Mouse (Mus musculus) midbrain, postnatal 0 days (tissue): ENCODE measurements at regions not wholly inside any gene's neighbourhood (a gene's known extent, or its start where the extent isn't known, plus 50 kb on each side); places are given as distances from the start of the nearest gene placed in this dataset.

Source experiments
- ATAC-seq: fragments of 200-750 bp; cut with Nextera tagmentation; 2 replicates; pipeline ENCODE4 v1.8.0; 2017; ENCODE audit warnings: moderate number of reproducible peaks, mild to moderate bottlenecking, moderate TSS enrichment, moderate library complexity; ENCODE audit not compliant: low FRiP score
- DNase-seq: peaks from one replicate; pipeline ENCODE4 v3.0.0-alpha.2; 2015; ENCODE audit warnings: low spot score
- H3K27ac ChIP-seq: fragments of 300-500 bp; sonication (generic); 2 replicates; pipeline ENCODE4 v1.5.1; 2014; ENCODE audit warnings: low read depth, mild to moderate bottlenecking, low read length, mixed read lengths
- H3K27me3 ChIP-seq: fragments of 300-500 bp; sonication (generic); 2 replicates; pipeline ENCODE4 v1.6.1; 2014; ENCODE audit warnings: low read length, control low read depth, mixed read lengths; ENCODE audit not compliant: insufficient read depth
- H3K36me3 ChIP-seq: fragments of 300-500 bp; sonication (generic); 2 replicates; pipeline ENCODE4 v1.6.1; 2014; ENCODE audit warnings: low read length, control low read depth, mixed read lengths; ENCODE audit not compliant: insufficient read depth
- H3K4me1 ChIP-seq: fragments of 300-500 bp; sonication (generic); 2 replicates; pipeline ENCODE4 v1.6.1; 2014; ENCODE audit warnings: mild to moderate bottlenecking, control low read depth, antibody characterized with exemption, low read length, mixed read lengths; ENCODE audit not compliant: insufficient read depth
- H3K4me2 ChIP-seq: fragments of 300-500 bp; sonication (generic); 2 replicates; pipeline ENCODE4 v1.6.1; 2014; ENCODE audit warnings: low read depth, mild to moderate bottlenecking, low read length, mixed read lengths; ENCODE audit not compliant: poor library complexity, severe bottlenecking
- H3K4me3 ChIP-seq: fragments of 300-500 bp; sonication (generic); 2 replicates; pipeline ENCODE4 v1.5.1; 2014; ENCODE audit warnings: low read depth, mild to moderate bottlenecking, low read length, moderate library complexity
- H3K9ac ChIP-seq: fragments of 300-500 bp; sonication (generic); replicated peaks from 2 replicates; pipeline ENCODE4 v1.6.1; 2014; ENCODE audit warnings: mild to moderate bottlenecking, low read length, moderate library complexity, mixed read lengths; ENCODE audit not compliant: poor library complexity, severe bottlenecking
- H3K9me3 ChIP-seq: fragments of 300-500 bp; sonication (generic); 2 replicates; pipeline ENCODE4 v1.6.1; 2016; ENCODE audit warnings: low read length, control low read depth
- CTCF ChIP-seq: IDR thresholded peaks from 2 replicates; pipeline ENCODE4 v1.5.1; 2016; ENCODE audit warnings: antibody characterized with exemption, mild to moderate bottlenecking
- WGBS: fragments of 180-500 bp; shearing (Covaris S2); extraction: QIAGEN DNeasy Blood & Tissue Kit; methylation state at CpG from one replicate; pipeline ENCODE4 v1.1.7; 2014; 5-methylcytosine and 5-hydroxymethylcytosine counted together

- WGBS: 22% methylated on average over 5 of the region's 5 CpGs
- no peak overlapping the region for H3K4me3 ChIP-seq
- no peak overlapping the region for H3K4me2 ChIP-seq
- ATAC-seq (no peak), DNase-seq (peak; percentile 89)
- no peaks in the 10 kb centered on the region for H3K36me3 ChIP-seq
- no peak overlapping the region for H3K27ac ChIP-seq
- 0 out of 2 replicates have a peak, but pooled peaks cover 3% of the 10 kb centered on the region for H3K4me1 ChIP-seq
- H3K9me3 ChIP-seq: no peaks in the 10 kb centered on the region
- no peak for TF ChIP-seq CTCF
- H3K27me3 ChIP-seq: no peaks in the 10 kb centered on the region
- H3K9ac ChIP-seq: no peak overlapping the region
Measured at GRCm38 (mm10) chr11:19203968-19204367, 185.2 kb upstream of the Meis1 start.

GRCm38 (mm10) chr11:19204521-19204920, 185.7 kb upstream of the Meis1 start:
- 3% methylated on average over 7 of the region's 7 CpGs for WGBS
- DNase-seq (peak; percentile 64), ATAC-seq (peak; percentile 52)
- Histone ChIP-seq H3K9ac (no peak overlapping the region), H3K4me3 (no peak overlapping the region), H3K36me3 (no peaks in the 10 kb centered on the region), H3K27ac (no peak overlapping the region; the same call in 1 of the 2 replicates), H3K4me2 (peak overlapping the region; percentile 12; the same call in 1 of the 2 replicates), H3K27me3 (no peaks in the 10 kb centered on the region), H3K9me3 (no peaks in the 10 kb centered on the region), H3K4me1 (0 out of 2 replicates have a peak, but pooled peaks cover 3% of the 10 kb centered on the region)
- TF ChIP-seq CTCF: no peak

GRCm38 (mm10) chr11:19205174-19205573, 186.4 kb upstream of the Meis1 start:
- no peak for DNase-seq
- Histone ChIP-seq H3K4me3 (no peak overlapping the region), H3K9me3 (no peaks in the 10 kb centered on the region), H3K4me2 (no peak overlapping the region), H3K9ac (no peak overlapping the region), H3K36me3 (no peaks in the 10 kb centered on the region), H3K4me1 (0 out of 2 replicates have a peak, but pooled peaks cover 3% of the 10 kb centered on the region), H3K27me3 (no peaks in the 10 kb centered on the region), H3K27ac (no peak overlapping the region)
- TF ChIP-seq CTCF: no peak
- peak; percentile 45; the same call in 1 of the 2 replicates for ATAC-seq

GRCm38 (mm10) chr11:19219476-19219875, 200.7 kb upstream of the Meis1 start:
- Histone ChIP-seq H3K9me3 (no peaks in the 10 kb centered on the region), H3K36me3 (no peaks in the 10 kb centered on the region), H3K27ac (no peak overlapping the region), H3K27me3 (no peaks in the 10 kb centered on the region), H3K4me1 (no peaks in the 10 kb centered on the region), H3K4me3 (no peak overlapping the region), H3K9ac (no peak overlapping the region), H3K4me2 (no peak overlapping the region)
- DNase-seq: peak; percentile 42
- ATAC-seq: no peak
- TF ChIP-seq CTCF: no peak
- 70% methylated on average over 3 of the region's 3 CpGs for WGBS

GRCm38 (mm10) chr11:19221442-19221841, 202.7 kb upstream of the Meis1 start:
- Histone ChIP-seq H3K4me3 (no peak overlapping the region), H3K27ac (no peak overlapping the region), H3K9me3 (no peaks in the 10 kb centered on the region), H3K27me3 (no peaks in the 10 kb centered on the region), H3K4me2 (no peak overlapping the region), H3K9ac (no peak overlapping the region), H3K4me1 (no peaks in the 10 kb centered on the region), H3K36me3 (no peaks in the 10 kb centered on the region)
- no peak for ATAC-seq
- no peak for TF ChIP-seq CTCF
- no peak for DNase-seq
- WGBS: no CpG with 5 or more reads among the region's 1 CpGs

- Histone ChIP-seq H3K27me3 (no peaks in the 10 kb centered on the region), H3K27ac (no peak overlapping the region), H3K4me2 (no peak overlapping the region), H3K4me1 (no peaks in the 10 kb centered on the region), H3K36me3 (no peaks in the 10 kb centered on the region), H3K4me3 (no peak overlapping the region), H3K9ac (no peak overlapping the region), H3K9me3 (no peaks in the 10 kb centered on the region)
- DNase-seq (no peak), ATAC-seq (no peak)
- no peak for TF ChIP-seq CTCF
- WGBS: 90% methylated on average over 2 of the region's 2 CpGs
Measured at GRCm38 (mm10) chr11:19226756-19227155, 208.0 kb upstream of the Meis1 start.
